Mouse (Mus musculus) embryo, embryonic 10.5 days (tissue): ENCODE data around the gene Rgs10.
"Not testable (repeated sequence)": the region's sequence is repeated elsewhere in the genome, so short reads cannot be mapped to it uniquely, and the experiment has no call there.

ENCODE experiments used
- DNase-seq: peaks from one replicate; pipeline ENCODE4 v3.0.0-alpha.2; 2015; ENCODE audit warnings: low spot score

The Rgs10 gene

DNA sequence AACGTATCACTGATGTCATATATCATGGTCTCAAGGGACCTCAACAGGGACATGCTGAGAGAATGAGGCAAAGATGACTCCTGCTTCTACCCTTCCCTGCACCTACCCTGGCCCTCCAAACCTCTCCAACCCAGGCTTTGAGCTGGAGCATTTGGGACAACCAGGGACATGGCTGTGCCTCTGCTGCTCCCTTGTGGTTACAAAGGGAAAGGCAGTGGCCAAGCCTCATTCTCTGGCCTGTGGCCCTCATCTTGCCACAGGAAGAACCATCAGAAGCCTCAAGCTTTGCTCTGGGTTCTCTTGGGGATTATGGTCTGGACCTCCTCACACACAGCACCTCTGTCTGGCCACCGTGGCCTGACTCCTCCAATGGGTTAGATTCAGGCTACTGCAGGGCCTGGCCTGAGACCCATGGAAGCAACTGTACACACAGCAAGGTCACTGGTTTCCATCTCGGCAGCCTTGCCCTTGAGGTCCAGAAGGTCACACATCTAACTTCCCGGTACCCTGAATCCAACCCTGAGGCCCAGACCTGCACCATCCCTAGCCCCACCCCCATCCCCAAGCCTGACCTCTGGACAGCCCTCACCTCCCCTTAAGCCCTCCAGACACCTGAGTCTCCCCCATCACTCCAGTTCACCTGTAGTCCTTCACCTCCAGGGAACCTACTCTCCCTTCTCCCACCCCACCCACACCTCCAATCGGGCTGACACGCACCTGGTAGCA lies 73.5 kb downstream of the Rgs10 start:
- DNase-seq, result peak; percentile 87

DNA sequence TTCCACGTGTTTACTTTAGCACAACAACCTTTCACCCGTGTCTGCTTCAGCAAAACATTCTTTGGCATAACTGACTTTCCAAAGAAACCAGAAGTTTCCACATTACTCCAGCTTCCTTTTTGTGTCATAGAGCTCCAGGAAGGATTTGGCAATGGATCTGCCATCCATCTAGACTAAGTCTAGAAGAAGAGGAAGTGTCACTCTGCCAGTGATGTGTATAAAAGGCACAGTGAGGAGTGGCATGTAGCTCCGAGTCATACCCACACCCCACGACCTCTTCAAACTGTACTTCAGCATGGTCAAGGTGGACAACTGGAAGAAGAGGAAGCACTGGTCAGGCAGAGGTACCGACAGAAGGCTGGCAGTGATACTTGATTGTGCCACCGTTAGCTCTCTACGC lies 74.1 kb downstream of the Rgs10 start:
- no peak for DNase-seq

DNA sequence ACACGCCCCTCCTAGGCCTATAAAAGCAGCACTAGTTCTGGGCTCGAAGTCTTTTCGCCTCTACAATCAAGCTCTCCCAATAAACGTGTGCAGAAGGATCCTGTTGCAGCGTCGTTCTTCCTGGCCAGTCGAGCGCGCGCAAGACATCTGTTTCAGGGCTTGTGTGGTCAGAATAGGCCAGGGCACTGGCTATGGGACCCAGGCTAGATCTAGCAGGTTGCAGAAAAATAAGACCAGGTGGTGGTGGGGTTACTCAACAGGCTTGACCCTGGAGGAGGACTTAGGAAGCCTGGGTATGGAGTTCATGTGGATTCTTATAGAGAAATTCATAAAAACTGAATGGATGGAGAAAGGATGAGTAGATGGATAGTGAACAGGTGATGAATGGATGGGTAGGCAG lies 75.9 kb downstream of the Rgs10 start:
- DNase-seq, result not testable (repeated sequence)

DNA sequence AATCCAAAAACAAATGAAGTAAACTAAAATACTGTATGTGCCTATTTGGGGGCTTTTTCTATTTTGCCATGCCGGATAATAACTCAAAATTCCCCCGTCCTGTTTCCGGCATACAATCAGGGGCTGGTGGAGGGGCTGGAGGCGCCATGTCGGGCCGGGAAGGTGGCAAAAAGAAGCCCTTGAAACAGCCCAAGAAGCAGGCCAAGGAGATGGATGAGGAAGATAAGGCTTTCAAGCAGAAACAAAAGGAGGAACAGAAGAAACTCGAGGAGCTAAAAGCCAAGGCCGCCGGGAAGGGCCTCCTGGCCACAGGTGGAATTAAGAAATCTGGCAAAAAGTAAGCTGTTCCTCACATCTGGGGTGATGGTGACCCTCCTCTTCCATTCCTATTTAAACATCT lies 78.2 kb downstream of the Rgs10 start:
- DNase-seq, result not testable (repeated sequence)

DNA sequence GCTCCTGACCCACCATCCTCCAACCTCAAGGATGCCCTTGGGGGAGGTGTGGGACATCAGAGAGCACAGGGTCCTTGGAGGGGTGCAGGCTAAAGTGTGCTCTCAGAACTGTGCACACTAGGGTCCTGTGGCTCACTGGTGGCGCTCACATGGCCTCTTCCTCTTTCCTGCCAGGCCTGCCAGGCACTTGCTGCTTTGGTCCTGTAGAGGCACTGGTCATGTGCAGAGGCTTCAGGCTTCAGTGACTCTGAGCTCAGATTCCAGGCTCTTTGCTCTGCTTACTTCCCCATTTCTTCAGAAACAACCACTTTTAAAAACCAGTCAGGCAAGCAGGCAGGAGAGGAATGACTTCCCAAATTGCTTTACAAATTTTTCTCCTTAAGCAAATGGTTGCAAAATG lies 85.7 kb downstream of the Rgs10 start:
- no peak for DNase-seq

DNA sequence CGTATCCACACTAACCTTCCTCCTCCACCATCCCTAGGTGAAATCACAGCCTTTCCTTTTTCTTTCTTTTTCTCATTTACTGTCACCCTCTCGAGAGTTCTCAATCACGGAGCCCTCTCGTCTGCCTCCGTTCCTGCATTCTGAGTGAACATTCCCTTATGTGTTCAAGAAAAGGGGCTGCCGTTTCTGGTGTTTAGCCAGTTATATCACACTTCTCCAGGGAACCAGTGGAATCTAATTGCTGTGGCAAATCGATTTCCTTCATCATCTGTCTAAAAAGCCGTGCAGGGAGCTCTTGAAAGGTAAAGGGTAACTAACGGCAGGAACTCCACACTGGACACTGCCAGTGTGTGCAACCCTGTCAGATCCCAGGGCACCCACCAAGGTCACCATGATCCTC lies 87.6 kb downstream of the Rgs10 start:
- peak; percentile 32 for DNase-seq

DNA sequence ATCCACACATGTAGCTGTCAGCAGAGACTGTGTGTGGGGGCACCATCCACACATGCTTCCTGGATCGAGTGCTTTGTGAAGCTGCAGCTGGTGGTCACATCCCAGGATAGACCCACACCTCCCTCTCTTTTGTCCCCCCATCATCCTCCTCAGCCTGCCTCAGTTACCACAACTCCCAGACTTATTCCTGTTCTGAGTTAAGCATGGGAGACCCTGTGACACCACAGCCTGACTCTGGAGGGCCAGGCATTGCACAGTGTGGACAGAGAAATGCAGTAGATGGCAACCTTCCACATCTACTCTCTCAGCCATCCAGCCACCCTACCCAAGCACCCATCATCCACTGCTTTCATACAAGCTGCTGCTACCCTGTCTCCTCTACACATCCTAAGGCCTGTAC lies 93.6 kb downstream of the Rgs10 start:
- no peak for DNase-seq
